Mouse (Mus musculus): ENCODE results near the gene Etnk1. TPM values are rescaled to one million over a fixed set of nuclear protein-coding genes. Genes with fewer than 3 reads are reported as not detected.
A peak's percentile ranks its signal among the peaks of the same experiment; 100 is the strongest.

Etnk1 gene
- 24.6 and 25.0 TPM in 2 replicates for polyA plus RNA-seq (2014; fragmentation: Nextera tagmentation; extraction: Ambion mirVana)

GRCm38 (mm10) chr6:143166452-143167357, at the start of gene Etnk1:
Etnk1 (plus strand) TSS chr6:143167221.
- peak; percentile 96 for ATAC-seq (ENCODE audit: low read depth)
- H3K4me2 ChIP-seq (ENCODE audit: low read depth, low read length), result peak within 1 kb of the TSS; percentile 82
- peak within 1 kb of the TSS; percentile 89 for H3K4me3 ChIP-seq (ENCODE audit: low read depth, low read length)

GRCm38 (mm10) chr6:143119325-143119724, 47.7 kb upstream of the Etnk1 start:
- Histone ChIP-seq H3K9ac (ENCODE audit: low read depth, low read length) (no peak overlapping the region), H3K27me3 (replicated peaks; ENCODE audit: control insufficient read depth, insufficient read depth, low read length) (no peaks in the 10 kb centered on the region), H3K36me3 (ENCODE audit: control insufficient read depth, insufficient read depth, low read length) (no peaks in the 10 kb centered on the region), H3K4me3 (ENCODE audit: low read depth, low read length) (no peak overlapping the region), H3K27ac (replicated peaks; ENCODE audit: low read depth, low read length) (no peak overlapping the region), H3K9me3 (ENCODE audit: control insufficient read depth, low read length) (no peaks in the 10 kb centered on the region), H3K4me2 (ENCODE audit: low read depth, low read length) (no peak overlapping the region), H3K4me1 (ENCODE audit: control insufficient read depth, insufficient read depth, low read length) (no peaks in the 10 kb centered on the region)
- no peak for DNase-seq (ENCODE audit: low spot score)
- WGBS, result 93% methylated on average over 6 of the region's 6 CpGs
- no peak for ATAC-seq (ENCODE audit: low read depth)

More at GRCm38 (mm10) chr6:143166452-143167357, at the start of gene Etnk1:
- Histone ChIP-seq H3K27me3 (replicated peaks; ENCODE audit: control insufficient read depth, insufficient read depth, low read length) (no peaks in the 10 kb centered on the region), H3K36me3 (ENCODE audit: control insufficient read depth, insufficient read depth, low read length) (no peaks in the 10 kb centered on the region), H3K4me1 (ENCODE audit: control insufficient read depth, insufficient read depth, low read length) (peaks cover 25% of the 10 kb centered on the region), H3K27ac (replicated peaks; ENCODE audit: low read depth, low read length) (peak within 1 kb of the TSS; percentile 74), H3K9ac (ENCODE audit: low read depth, low read length) (peak within 1 kb of the TSS; percentile 89), H3K9me3 (ENCODE audit: control insufficient read depth, low read length) (no peaks in the 10 kb centered on the region)
- peak; percentile 97 for DNase-seq (ENCODE audit: low spot score)
- 2% methylated on average over 28 of the region's 81 CpGs for WGBS

- Histone ChIP-seq H3K4me1 (ENCODE audit: control insufficient read depth, insufficient read depth, low read length) (no peaks in the 10 kb centered on the region), H3K4me3 (ENCODE audit: low read depth, low read length) (no peak overlapping the region), H3K27me3 (replicated peaks; ENCODE audit: control insufficient read depth, insufficient read depth, low read length) (no peaks in the 10 kb centered on the region), H3K9ac (ENCODE audit: low read depth, low read length) (no peak overlapping the region), H3K4me2 (ENCODE audit: low read depth, low read length) (no peak overlapping the region), H3K36me3 (ENCODE audit: control insufficient read depth, insufficient read depth, low read length) (no peaks in the 10 kb centered on the region), H3K27ac (replicated peaks; ENCODE audit: low read depth, low read length) (no peak overlapping the region), H3K9me3 (ENCODE audit: control insufficient read depth, low read length) (peaks cover 6% of the 10 kb centered on the region; the same call in 1 of the 2 replicates)
- no peak for ATAC-seq (ENCODE audit: low read depth)
- no peak for DNase-seq (ENCODE audit: low spot score)
Observed at GRCm38 (mm10) chr6:143125721-143126120, 41.3 kb upstream of the Etnk1 start.

- ATAC-seq (ENCODE audit: low read depth) (no peak), DNase-seq (ENCODE audit: low spot score) (no peak)
- no peak overlapping the region for H3K4me2 ChIP-seq (ENCODE audit: low read depth, low read length)
- H3K27ac ChIP-seq (replicated peaks; ENCODE audit: low read depth, low read length), result no peak overlapping the region
- H3K9me3 ChIP-seq (ENCODE audit: control insufficient read depth, low read length), result peaks cover 10% of the 10 kb centered on the region; the same call in 1 of the 2 replicates
- H3K9ac ChIP-seq (ENCODE audit: low read depth, low read length), result no peak overlapping the region
- no peaks in the 10 kb centered on the region for H3K27me3 ChIP-seq (replicated peaks; ENCODE audit: control insufficient read depth, insufficient read depth, low read length)
- peaks cover 4% of the 10 kb centered on the region; the same call in 1 of the 2 replicates for H3K4me1 ChIP-seq (ENCODE audit: control insufficient read depth, insufficient read depth, low read length)
- no peak overlapping the region for H3K4me3 ChIP-seq (ENCODE audit: low read depth, low read length)
- WGBS, result 86% methylated on average over 7 of the region's 7 CpGs
- H3K36me3 ChIP-seq (ENCODE audit: control insufficient read depth, insufficient read depth, low read length), result no peaks in the 10 kb centered on the region
Observed at GRCm38 (mm10) chr6:143129466-143129865, 37.6 kb upstream of the Etnk1 start.

- Histone ChIP-seq H3K9me3 (ENCODE audit: control insufficient read depth, low read length) (peaks cover 10% of the 10 kb centered on the region; the same call in 1 of the 2 replicates), H3K4me2 (ENCODE audit: low read depth, low read length) (no peak overlapping the region), H3K36me3 (ENCODE audit: control insufficient read depth, insufficient read depth, low read length) (no peaks in the 10 kb centered on the region), H3K9ac (ENCODE audit: low read depth, low read length) (no peak overlapping the region), H3K27me3 (replicated peaks; ENCODE audit: control insufficient read depth, insufficient read depth, low read length) (no peaks in the 10 kb centered on the region), H3K4me1 (ENCODE audit: control insufficient read depth, insufficient read depth, low read length) (peaks cover 4% of the 10 kb centered on the region; the same call in 1 of the 2 replicates), H3K4me3 (ENCODE audit: low read depth, low read length) (no peak overlapping the region), H3K27ac (replicated peaks; ENCODE audit: low read depth, low read length) (no peak overlapping the region)
- no peak for DNase-seq (ENCODE audit: low spot score)
- WGBS, result 84% methylated on average over 3 of the region's 3 CpGs
- no peak for ATAC-seq (ENCODE audit: low read depth)
Observed at GRCm38 (mm10) chr6:143129952-143130351, 37.1 kb upstream of the Etnk1 start.

GRCm38 (mm10) chr6:143130411-143130810, 36.6 kb upstream of the Etnk1 start:
- H3K4me2 ChIP-seq (ENCODE audit: low read depth, low read length), result no peak overlapping the region
- no peak overlapping the region for H3K27ac ChIP-seq (replicated peaks; ENCODE audit: low read depth, low read length)
- WGBS, result 76% methylated on average over 4 of the region's 4 CpGs
- no peak overlapping the region for H3K4me3 ChIP-seq (ENCODE audit: low read depth, low read length)
- no peak for DNase-seq (ENCODE audit: low spot score)
- H3K9ac ChIP-seq (ENCODE audit: low read depth, low read length), result no peak overlapping the region
- H3K27me3 ChIP-seq (replicated peaks; ENCODE audit: control insufficient read depth, insufficient read depth, low read length), result no peaks in the 10 kb centered on the region
- H3K36me3 ChIP-seq (ENCODE audit: control insufficient read depth, insufficient read depth, low read length), result no peaks in the 10 kb centered on the region
- ATAC-seq (ENCODE audit: low read depth), result no peak
- peaks cover 10% of the 10 kb centered on the region; the same call in 1 of the 2 replicates for H3K9me3 ChIP-seq (ENCODE audit: control insufficient read depth, low read length)
- peaks cover 4% of the 10 kb centered on the region; the same call in 1 of the 2 replicates for H3K4me1 ChIP-seq (ENCODE audit: control insufficient read depth, insufficient read depth, low read length)

GRCm38 (mm10) chr6:143131895-143132652, 34.9 kb upstream of the Etnk1 start:
- H3K36me3 ChIP-seq (ENCODE audit: control insufficient read depth, insufficient read depth, low read length), result no peaks in the 10 kb centered on the region
- peaks cover 4% of the 10 kb centered on the region; the same call in 1 of the 2 replicates for H3K4me1 ChIP-seq (ENCODE audit: control insufficient read depth, insufficient read depth, low read length)
- no peaks in the 10 kb centered on the region for H3K27me3 ChIP-seq (replicated peaks; ENCODE audit: control insufficient read depth, insufficient read depth, low read length)
- 63% methylated on average over 6 of the region's 6 CpGs for WGBS
- no peak overlapping the region for H3K9ac ChIP-seq (ENCODE audit: low read depth, low read length)
- no peak overlapping the region for H3K27ac ChIP-seq (replicated peaks; ENCODE audit: low read depth, low read length)
- DNase-seq (ENCODE audit: low spot score), result no peak
- no peak overlapping the region for H3K4me3 ChIP-seq (ENCODE audit: low read depth, low read length)
- no peak overlapping the region for H3K4me2 ChIP-seq (ENCODE audit: low read depth, low read length)
- H3K9me3 ChIP-seq (ENCODE audit: control insufficient read depth, low read length), result peaks cover 10% of the 10 kb centered on the region; the same call in 1 of the 2 replicates
- ATAC-seq (ENCODE audit: low read depth), result no peak

GRCm38 (mm10) chr6:143133150-143133549, 33.9 kb upstream of the Etnk1 start:
- Histone ChIP-seq H3K27me3 (replicated peaks; ENCODE audit: control insufficient read depth, insufficient read depth, low read length) (no peaks in the 10 kb centered on the region), H3K4me1 (ENCODE audit: control insufficient read depth, insufficient read depth, low read length) (peaks cover 4% of the 10 kb centered on the region; the same call in 1 of the 2 replicates), H3K9ac (ENCODE audit: low read depth, low read length) (no peak overlapping the region), H3K36me3 (ENCODE audit: control insufficient read depth, insufficient read depth, low read length) (no peaks in the 10 kb centered on the region), H3K27ac (replicated peaks; ENCODE audit: low read depth, low read length) (no peak overlapping the region), H3K4me3 (ENCODE audit: low read depth, low read length) (no peak overlapping the region), H3K4me2 (ENCODE audit: low read depth, low read length) (no peak overlapping the region), H3K9me3 (ENCODE audit: control insufficient read depth, low read length) (peaks cover 10% of the 10 kb centered on the region; the same call in 1 of the 2 replicates)
- ATAC-seq (ENCODE audit: low read depth) (no peak), DNase-seq (ENCODE audit: low spot score) (no peak)
- WGBS, result 90% methylated on average over 2 of the region's 2 CpGs
